Mouse (Mus musculus) brain, embryonic 14.5 days (tissue): ENCODE results near the gene Gm49416.

Experiments
- CTCF ChIP-seq: fragments of 200-500 bp; IDR thresholded peaks from 2 replicates; pipeline ENCODE4 v1.5.1; 2012; ENCODE audit warnings: inconsistent platforms, mild to moderate bottlenecking, moderate library complexity, borderline replicate concordance; ENCODE audit not compliant: insufficient read depth, insufficient read length; ENCODE audit errors: extremely low read depth
- POLR2A ChIP-seq: fragments of 200-500 bp; IDR thresholded peaks from 2 replicates; pipeline ENCODE4 v1.6.1; 2012; ENCODE audit warnings: mild to moderate bottlenecking, inconsistent platforms, borderline replicate concordance; ENCODE audit not compliant: poor library complexity, insufficient read depth, insufficient read length, severe bottlenecking; ENCODE audit errors: extremely low read depth

DNA sequence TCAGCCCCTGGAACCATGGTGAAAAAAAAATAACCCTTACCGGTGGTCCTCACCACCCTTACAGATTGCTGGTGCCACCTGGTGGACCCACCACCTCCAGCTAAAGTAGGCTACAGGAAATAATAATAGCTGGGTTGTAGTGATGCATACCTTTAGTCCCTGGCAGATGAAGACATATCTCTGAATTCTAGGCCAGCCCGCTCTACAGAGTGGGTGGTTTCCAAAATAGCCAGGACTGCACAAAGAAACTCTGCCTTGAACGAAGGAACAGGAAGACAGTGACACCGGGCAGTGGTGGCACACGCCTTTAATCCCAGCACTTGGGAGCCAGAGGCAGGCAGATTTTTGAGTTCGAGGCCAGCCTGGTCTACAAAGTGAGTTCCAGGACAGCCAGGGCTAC is 24.5 kb upstream of the Gm49416 start:
- TF ChIP-seq CTCF (no peak), POLR2A (no peak)
